Mouse (Mus musculus) lung, embryonic 16.5 days (tissue): ENCODE measurements at regions not wholly inside any gene's neighbourhood (a gene's known extent, or its start where the extent isn't known, plus 50 kb on each side); places are given as distances from the start of the nearest gene placed in this dataset.
A peak's percentile ranks its signal among the peaks of the same experiment; 100 is the strongest.

Experiments
- ATAC-seq: fragments of 200-750 bp; cut with Nextera tagmentation; 2 replicates; pipeline ENCODE4 v1.8.0; 2017; ENCODE audit warnings: low read depth, mild to moderate bottlenecking, moderate library complexity
- H3K27ac ChIP-seq: fragments of 300-500 bp; sonication (generic); 2 replicates; pipeline ENCODE4 v1.5.1; 2014; ENCODE audit warnings: mild to moderate bottlenecking, control low read depth, low read length
- H3K27me3 ChIP-seq: fragments of 300-500 bp; sonication (generic); 2 replicates; pipeline ENCODE4 v1.6.1; 2014; ENCODE audit warnings: low read depth, low read length, mixed read lengths; ENCODE audit not compliant: control insufficient read depth, insufficient read depth
- H3K36me3 ChIP-seq: fragments of 300-500 bp; sonication (generic); 2 replicates; pipeline ENCODE4 v1.6.1; 2014; ENCODE audit warnings: low read length; ENCODE audit not compliant: control insufficient read depth, insufficient read depth
- H3K4me1 ChIP-seq: fragments of 300-500 bp; sonication (generic); replicated peaks from 2 replicates; pipeline ENCODE4 v1.6.1; 2014; ENCODE audit warnings: low read length, mixed read lengths; ENCODE audit not compliant: control insufficient read depth, insufficient read depth
- H3K4me2 ChIP-seq: fragments of 300-500 bp; sonication (generic); 2 replicates; pipeline ENCODE4 v1.6.1; 2014; ENCODE audit warnings: low read depth, low read length, control low read depth
- H3K4me3 ChIP-seq: fragments of 300-500 bp; sonication (generic); 2 replicates; pipeline ENCODE4 v1.5.1; 2014; ENCODE audit warnings: mild to moderate bottlenecking, low read length, control low read depth
- H3K9ac ChIP-seq: fragments of 300-500 bp; sonication (generic); 2 replicates; pipeline ENCODE4 v1.6.1; 2014; ENCODE audit warnings: low read length, control low read depth
- H3K9me3 ChIP-seq: fragments of 300-500 bp; sonication (generic); 2 replicates; pipeline ENCODE4 v1.6.1; 2016; ENCODE audit warnings: low read length; ENCODE audit not compliant: control insufficient read depth
- WGBS: fragments of 180-500 bp; shearing (Covaris S2); extraction: QIAGEN DNeasy Blood & Tissue Kit; methylation state at CpG from one replicate; pipeline ENCODE4 v1.1.7; 2014; 5-methylcytosine and 5-hydroxymethylcytosine counted together

- Histone ChIP-seq H3K4me1 (no peaks in the 10 kb centered on the region), H3K9me3 (no peaks in the 10 kb centered on the region), H3K27me3 (no peaks in the 10 kb centered on the region), H3K4me2 (no peak overlapping the region), H3K27ac (no peak overlapping the region), H3K4me3 (no peak overlapping the region), H3K9ac (no peak overlapping the region), H3K36me3 (no peaks in the 10 kb centered on the region)
- ATAC-seq, result peak; percentile 49; the same call in 1 of the 2 replicates
- WGBS, result 63% methylated on average over 2 of the region's 2 CpGs
Measured at GRCm38 (mm10) chr13:102463993-102464392, 229.4 kb upstream of the Cd180 start.

GRCm38 (mm10) chr13:102481906-102482305 lies 211.5 kb upstream of the Cd180 start:
- Histone ChIP-seq H3K4me3 (no peak overlapping the region), H3K9me3 (no peaks in the 10 kb centered on the region), H3K36me3 (no peaks in the 10 kb centered on the region), H3K27ac (no peak overlapping the region), H3K4me1 (no peaks in the 10 kb centered on the region), H3K9ac (no peak overlapping the region), H3K4me2 (no peak overlapping the region), H3K27me3 (no peaks in the 10 kb centered on the region)
- peak; percentile 56 for ATAC-seq
- WGBS, result 62% methylated on average over 3 of the region's 3 CpGs

GRCm38 (mm10) chr13:102482451-102482850 lies 210.9 kb upstream of the Cd180 start:
- no peak for ATAC-seq
- no peaks in the 10 kb centered on the region for H3K9me3 ChIP-seq
- 84% methylated on average over 3 of the region's 3 CpGs for WGBS
- no peak overlapping the region for H3K9ac ChIP-seq
- no peak overlapping the region for H3K4me3 ChIP-seq
- no peak overlapping the region for H3K4me2 ChIP-seq
- no peaks in the 10 kb centered on the region for H3K36me3 ChIP-seq
- H3K27ac ChIP-seq, result no peak overlapping the region
- no peaks in the 10 kb centered on the region for H3K4me1 ChIP-seq
- H3K27me3 ChIP-seq, result no peaks in the 10 kb centered on the region

- H3K4me2 ChIP-seq, result no peak overlapping the region
- no peaks in the 10 kb centered on the region for H3K9me3 ChIP-seq
- H3K4me1 ChIP-seq, result no peaks in the 10 kb centered on the region
- no peak overlapping the region for H3K4me3 ChIP-seq
- 65% methylated on average over 4 of the region's 4 CpGs for WGBS
- H3K27ac ChIP-seq, result no peak overlapping the region
- H3K36me3 ChIP-seq, result no peaks in the 10 kb centered on the region
- ATAC-seq, result 0 out of 2 replicates have a peak, but pooled peaks have one; percentile 41
- H3K9ac ChIP-seq, result no peak overlapping the region
- no peaks in the 10 kb centered on the region for H3K27me3 ChIP-seq
Measured at GRCm38 (mm10) chr13:102487416-102488097, 205.8 kb upstream of the Cd180 start.

- 49% methylated on average over 4 of the region's 4 CpGs for WGBS
- H3K27me3 ChIP-seq, result no peaks in the 10 kb centered on the region
- no peak overlapping the region for H3K4me3 ChIP-seq
- no peaks in the 10 kb centered on the region for H3K4me1 ChIP-seq
- H3K4me2 ChIP-seq, result no peak overlapping the region
- no peaks in the 10 kb centered on the region for H3K9me3 ChIP-seq
- H3K27ac ChIP-seq, result no peak overlapping the region
- H3K36me3 ChIP-seq, result no peaks in the 10 kb centered on the region
- H3K9ac ChIP-seq, result no peak overlapping the region
- ATAC-seq, result 0 out of 2 replicates have a peak, but pooled peaks have one; percentile 43
Measured at GRCm38 (mm10) chr13:102491370-102491769, 202.0 kb upstream of the Cd180 start.

GRCm38 (mm10) chr13:102504157-102504947 lies 189.0 kb upstream of the Cd180 start:
- H3K36me3 ChIP-seq, result no peaks in the 10 kb centered on the region
- H3K4me3 ChIP-seq, result no peak overlapping the region
- H3K4me2 ChIP-seq, result no peak overlapping the region
- no peaks in the 10 kb centered on the region for H3K4me1 ChIP-seq
- 41% methylated on average over 10 of the region's 10 CpGs for WGBS
- no peak overlapping the region for H3K27ac ChIP-seq
- ATAC-seq, result no peak
- H3K9ac ChIP-seq, result no peak overlapping the region
- H3K27me3 ChIP-seq, result no peaks in the 10 kb centered on the region
- no peaks in the 10 kb centered on the region for H3K9me3 ChIP-seq

GRCm38 (mm10) chr13:102507226-102507625 lies 186.1 kb upstream of the Cd180 start:
- no peak overlapping the region for H3K27ac ChIP-seq
- no peak overlapping the region for H3K4me3 ChIP-seq
- no peak for ATAC-seq
- no peaks in the 10 kb centered on the region for H3K9me3 ChIP-seq
- no peak overlapping the region for H3K9ac ChIP-seq
- no peaks in the 10 kb centered on the region for H3K36me3 ChIP-seq
- WGBS, result 86% methylated on average over 1 of the region's 1 CpGs
- H3K4me1 ChIP-seq, result no peaks in the 10 kb centered on the region
- H3K27me3 ChIP-seq, result no peaks in the 10 kb centered on the region
- H3K4me2 ChIP-seq, result no peak overlapping the region

- Histone ChIP-seq H3K4me2 (no peak overlapping the region), H3K9me3 (no peaks in the 10 kb centered on the region), H3K4me1 (no peaks in the 10 kb centered on the region), H3K4me3 (no peak overlapping the region), H3K9ac (no peak overlapping the region), H3K27me3 (no peaks in the 10 kb centered on the region), H3K27ac (no peak overlapping the region), H3K36me3 (no peaks in the 10 kb centered on the region)
- no peak for ATAC-seq
Measured at GRCm38 (mm10) chr13:102507916-102508315, 185.4 kb upstream of the Cd180 start.

- no peak overlapping the region for H3K4me3 ChIP-seq
- H3K27me3 ChIP-seq, result no peaks in the 10 kb centered on the region
- H3K27ac ChIP-seq, result no peak overlapping the region
- no peak for ATAC-seq
- H3K9me3 ChIP-seq, result no peaks in the 10 kb centered on the region
- no peaks in the 10 kb centered on the region for H3K36me3 ChIP-seq
- no peak overlapping the region for H3K4me2 ChIP-seq
- WGBS, result 77% methylated on average over 1 of the region's 1 CpGs
- no peak overlapping the region for H3K9ac ChIP-seq
- H3K4me1 ChIP-seq, result no peaks in the 10 kb centered on the region
Measured at GRCm38 (mm10) chr13:102510733-102511279, 182.6 kb upstream of the Cd180 start.
